Mouse (Mus musculus): ENCODE data around the gene Glb1l2. TPM values are rescaled to one million over a fixed set of nuclear protein-coding genes. Genes with fewer than 3 reads are reported as not detected.

Glb1l2 gene
- polyA plus RNA-seq, 1 experiment from 2014 or later = 1.3 TPM

DNA sequence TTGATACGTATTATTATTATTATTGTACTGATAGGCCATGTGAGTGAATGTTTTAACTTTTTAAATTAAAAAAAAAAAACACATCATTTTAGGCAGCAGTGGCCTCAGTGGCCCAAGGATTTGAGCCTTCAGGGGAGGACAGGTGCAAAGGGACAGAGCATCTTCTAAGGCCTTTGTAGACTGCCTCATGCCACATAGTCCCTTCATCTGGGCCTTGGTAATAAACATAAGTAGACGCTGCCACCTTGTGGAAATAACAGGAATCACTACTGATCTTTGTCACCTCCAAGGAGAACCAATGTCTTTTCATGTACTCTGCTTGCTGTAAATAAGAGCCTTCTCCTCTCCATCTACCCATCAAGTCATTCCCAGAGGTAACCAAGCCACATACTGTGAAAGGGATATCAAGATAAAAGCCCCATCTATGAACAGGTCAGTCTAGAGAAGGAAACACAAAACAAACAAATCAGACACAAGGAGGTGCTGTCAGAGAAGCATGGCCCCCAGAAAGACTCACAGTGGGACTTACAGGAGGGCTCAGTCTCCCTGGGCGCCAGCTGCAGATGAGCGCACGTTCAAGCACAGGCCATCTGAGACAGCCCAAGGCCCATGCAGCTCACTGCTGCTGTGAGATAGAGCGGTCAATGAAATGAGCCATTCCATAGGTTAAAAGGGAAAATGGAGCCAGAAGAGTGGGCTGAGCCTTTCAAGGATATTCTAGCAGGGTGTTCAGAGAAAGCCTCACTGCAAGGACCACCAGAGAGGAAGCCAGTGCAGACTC, 30.0 kb downstream of the Glb1l2 start:
- no peak overlapping the region for H3K4me2 ChIP-seq
- no peaks in the 10 kb centered on the region for H3K4me1 ChIP-seq
- 58% methylated on average over 6 of the region's 6 CpGs for WGBS
- no peaks in the 10 kb centered on the region for H3K9me3 ChIP-seq
- H3K27me3 ChIP-seq (replicated peaks) = no peaks in the 10 kb centered on the region
- no peak overlapping the region for H3K9ac ChIP-seq
- no peak overlapping the region for H3K27ac ChIP-seq (replicated peaks)
- H3K4me3 ChIP-seq = no peak overlapping the region
- H3K36me3 ChIP-seq = no peaks in the 10 kb centered on the region
- ATAC-seq (ENCODE audit: extremely low read depth, insufficient number of reproducible peaks, low FRiP score, low TSS enrichment) = no peak

DNA sequence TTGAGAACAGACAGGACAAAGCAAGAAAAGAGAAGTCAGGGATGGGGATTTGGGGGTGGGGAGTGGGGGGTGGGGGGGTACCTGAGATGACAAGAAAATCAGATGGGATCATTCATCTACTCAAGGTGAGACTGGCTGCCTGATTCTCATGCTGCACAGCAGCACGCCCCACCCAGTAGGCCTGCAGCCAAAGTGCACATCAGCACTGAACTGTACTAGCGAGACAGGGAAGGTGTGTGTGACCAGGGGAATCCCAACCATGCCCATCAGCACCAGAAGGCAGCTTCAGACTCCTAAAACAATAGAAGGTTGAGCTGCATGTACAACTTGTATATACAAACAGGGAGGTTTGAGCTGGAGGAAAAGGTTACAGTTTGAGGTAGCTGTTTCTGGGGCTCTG, 30.6 kb downstream of the Glb1l2 start:
- H3K4me2 ChIP-seq = no peak overlapping the region
- WGBS = 76% methylated on average over 2 of the region's 2 CpGs

DNA sequence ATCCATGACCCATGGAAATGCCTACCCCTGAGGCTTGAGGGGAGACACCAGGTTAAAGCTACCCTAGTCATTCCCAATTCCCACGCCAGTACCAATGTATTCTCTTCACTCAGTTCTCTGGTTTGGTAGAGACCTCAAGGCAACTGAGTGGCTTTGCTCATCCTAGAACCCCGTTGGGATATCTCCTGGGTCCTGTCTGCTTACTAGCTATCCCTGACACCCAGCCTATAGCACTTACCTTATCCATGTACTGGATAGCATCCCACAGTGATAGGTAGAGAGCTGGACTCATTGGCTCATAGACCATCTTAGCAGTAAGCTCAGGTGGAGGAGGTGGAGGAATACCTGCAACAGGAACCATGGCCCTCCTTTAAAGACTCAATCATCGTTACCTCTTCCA, 38.1 kb downstream of the Glb1l2 start:
- ATAC-seq (ENCODE audit: extremely low read depth, insufficient number of reproducible peaks, low FRiP score, low TSS enrichment) = no peak

More for the DNA sequence above, 30.6 kb downstream of the Glb1l2 start:
- Histone ChIP-seq H3K4me3 (no peak overlapping the region), H3K36me3 (no peaks in the 10 kb centered on the region), H3K27ac (replicated peaks) (no peak overlapping the region), H3K9ac (no peak overlapping the region), H3K9me3 (no peaks in the 10 kb centered on the region), H3K27me3 (replicated peaks) (no peaks in the 10 kb centered on the region), H3K4me1 (no peaks in the 10 kb centered on the region)
- ATAC-seq (ENCODE audit: extremely low read depth, insufficient number of reproducible peaks, low FRiP score, low TSS enrichment) = no peak

DNA sequence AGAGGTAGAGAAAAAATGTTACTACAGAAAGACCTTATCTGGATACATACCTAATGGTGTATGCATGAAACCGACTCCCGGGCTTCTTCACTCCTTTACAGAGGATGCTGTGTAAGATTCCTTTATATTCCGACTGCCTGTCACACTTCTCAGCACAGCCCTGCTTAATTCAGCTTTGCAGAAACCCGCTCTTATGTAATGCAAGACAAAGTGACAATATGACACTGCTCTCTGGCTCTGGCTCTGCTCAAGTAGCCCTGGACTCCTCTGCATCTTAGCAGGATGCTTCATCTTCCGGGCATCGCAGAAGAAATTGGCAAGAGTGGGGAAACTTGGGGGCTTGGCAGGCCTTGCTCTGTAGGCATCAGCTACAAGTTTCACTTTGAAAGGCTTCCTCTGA, 43.8 kb downstream of the Glb1l2 start:
- Histone ChIP-seq H3K9me3 (no peaks in the 10 kb centered on the region), H3K36me3 (no peaks in the 10 kb centered on the region), H3K4me3 (no peak overlapping the region), H3K27me3 (replicated peaks) (no peaks in the 10 kb centered on the region; the same call in 1 of the 2 replicates), H3K9ac (no peak overlapping the region), H3K4me2 (no peak overlapping the region), H3K27ac (replicated peaks) (no peak overlapping the region), H3K4me1 (no peaks in the 10 kb centered on the region)
- WGBS = 78% methylated on average over 6 of the region's 6 CpGs
- no peak for ATAC-seq (ENCODE audit: extremely low read depth, insufficient number of reproducible peaks, low FRiP score, low TSS enrichment)

More for the DNA sequence above, 38.1 kb downstream of the Glb1l2 start:
- WGBS = 60% methylated on average over 3 of the region's 3 CpGs
- no peaks in the 10 kb centered on the region for H3K27me3 ChIP-seq (replicated peaks)
- H3K27ac ChIP-seq (replicated peaks) = no peak overlapping the region
- no peaks in the 10 kb centered on the region for H3K4me1 ChIP-seq
- H3K9ac ChIP-seq = no peak overlapping the region
- H3K4me2 ChIP-seq = no peak overlapping the region
- no peaks in the 10 kb centered on the region for H3K36me3 ChIP-seq
- no peak overlapping the region for H3K4me3 ChIP-seq
- no peaks in the 10 kb centered on the region for H3K9me3 ChIP-seq

DNA sequence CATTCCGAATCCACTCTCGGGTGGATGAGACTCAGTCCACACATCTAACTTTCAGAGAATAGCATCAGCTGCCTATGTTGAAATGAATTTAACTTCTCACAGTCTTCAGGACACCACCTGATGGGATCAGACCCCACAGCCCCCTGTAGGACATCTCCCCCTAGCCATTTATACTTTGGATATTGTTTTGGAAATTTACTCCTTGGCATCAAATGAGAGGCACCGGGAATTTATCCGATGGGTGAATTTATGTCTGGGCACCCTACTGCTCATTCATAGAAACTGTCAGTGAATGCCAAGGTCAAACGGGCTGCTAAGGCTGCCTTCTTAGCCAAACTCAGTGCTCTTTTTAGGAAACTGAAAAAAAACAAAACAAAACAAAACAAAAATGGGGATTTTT, 45.7 kb downstream of the Glb1l2 start:
- Histone ChIP-seq H3K4me2 (no peak overlapping the region), H3K27me3 (replicated peaks) (no peaks in the 10 kb centered on the region; the same call in 1 of the 2 replicates), H3K9me3 (no peaks in the 10 kb centered on the region), H3K9ac (no peak overlapping the region), H3K4me1 (no peaks in the 10 kb centered on the region), H3K36me3 (no peaks in the 10 kb centered on the region), H3K4me3 (no peak overlapping the region), H3K27ac (replicated peaks) (no peak overlapping the region)
- no peak for ATAC-seq (ENCODE audit: extremely low read depth, insufficient number of reproducible peaks, low FRiP score, low TSS enrichment)
- 68% methylated on average over 5 of the region's 5 CpGs for WGBS

DNA sequence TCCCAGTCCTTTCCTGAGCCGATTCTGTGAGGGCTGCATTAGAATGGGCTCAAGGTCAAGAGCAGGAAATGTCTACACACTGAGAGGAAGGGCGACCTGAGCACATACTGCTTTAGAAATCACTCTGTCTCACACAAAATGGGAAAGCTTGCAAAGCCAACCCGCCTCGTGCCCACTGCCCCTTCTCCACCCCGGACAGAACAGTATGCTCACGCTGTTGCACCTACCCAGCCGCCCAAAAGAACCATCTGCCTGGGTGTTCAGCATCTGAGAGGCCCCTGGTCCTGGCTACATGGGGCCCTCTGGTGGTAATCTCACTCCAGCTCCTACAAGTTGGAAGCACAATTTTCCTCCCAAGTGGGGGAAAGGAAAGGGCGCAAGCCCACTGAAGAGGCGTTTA, 46.2 kb downstream of the Glb1l2 start:
- Histone ChIP-seq H3K4me3 (no peak overlapping the region), H3K27me3 (replicated peaks) (no peaks in the 10 kb centered on the region; the same call in 1 of the 2 replicates), H3K9me3 (no peaks in the 10 kb centered on the region), H3K27ac (replicated peaks) (no peak overlapping the region), H3K4me2 (no peak overlapping the region), H3K36me3 (no peaks in the 10 kb centered on the region), H3K4me1 (no peaks in the 10 kb centered on the region), H3K9ac (no peak overlapping the region)
- WGBS = 30% methylated on average over 9 of the region's 9 CpGs
- no peak for ATAC-seq (ENCODE audit: extremely low read depth, insufficient number of reproducible peaks, low FRiP score, low TSS enrichment)

DNA sequence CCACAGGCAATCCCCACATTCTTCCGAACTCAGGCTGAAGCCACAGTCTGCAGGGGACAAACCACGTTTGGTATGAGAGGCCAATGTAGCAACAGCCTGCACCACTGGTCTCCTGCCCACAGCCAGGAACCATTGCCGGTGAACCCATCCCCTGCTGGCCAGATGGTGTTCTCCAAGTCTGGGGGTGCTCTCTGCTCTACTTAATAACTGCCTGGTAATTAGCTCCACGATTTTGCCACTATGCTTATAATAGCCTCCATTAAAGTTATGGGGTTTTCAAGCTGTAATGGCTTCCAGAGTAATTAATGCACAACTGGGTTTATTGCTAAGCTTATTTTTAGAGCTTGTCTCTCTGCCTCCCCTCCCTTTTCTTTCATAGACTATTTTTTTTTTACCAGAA, 57.4 kb downstream of the Glb1l2 start:
- no peak overlapping the region for H3K4me3 ChIP-seq
- no peak overlapping the region for H3K4me2 ChIP-seq
- no peaks in the 10 kb centered on the region for H3K4me1 ChIP-seq
- H3K9ac ChIP-seq = no peak overlapping the region
- H3K36me3 ChIP-seq = no peaks in the 10 kb centered on the region
- no peak for ATAC-seq (ENCODE audit: extremely low read depth, insufficient number of reproducible peaks, low FRiP score, low TSS enrichment)
- H3K9me3 ChIP-seq = no peaks in the 10 kb centered on the region
- H3K27ac ChIP-seq (replicated peaks) = no peak overlapping the region
- no peaks in the 10 kb centered on the region for H3K27me3 ChIP-seq (replicated peaks)
- WGBS = 75% methylated on average over 4 of the region's 4 CpGs

DNA sequence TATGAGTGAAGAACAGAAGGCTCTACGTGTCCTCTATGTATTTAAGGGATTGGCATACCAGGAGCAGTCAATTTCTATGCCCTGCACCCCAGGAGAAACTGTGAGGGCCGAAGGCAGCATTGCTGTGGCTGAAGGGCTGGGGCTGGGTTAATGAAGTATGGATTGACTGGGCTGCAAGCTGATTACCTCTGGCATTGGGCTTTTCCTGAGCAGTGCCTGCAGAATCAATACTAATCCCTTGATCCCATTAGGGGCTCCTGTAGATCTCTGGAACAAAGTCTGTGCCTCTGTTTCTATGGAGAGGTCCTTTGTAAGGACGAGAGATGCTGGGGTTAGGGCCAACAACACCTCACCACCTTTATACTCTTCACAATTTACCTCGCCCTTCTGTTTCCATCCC, 59.1 kb downstream of the Glb1l2 start:
- H3K4me3 ChIP-seq = no peak overlapping the region
- H3K27ac ChIP-seq (replicated peaks) = no peak overlapping the region
- H3K4me2 ChIP-seq = no peak overlapping the region
- H3K36me3 ChIP-seq = no peaks in the 10 kb centered on the region
- no peaks in the 10 kb centered on the region for H3K4me1 ChIP-seq
- no peak overlapping the region for H3K9ac ChIP-seq
- no peaks in the 10 kb centered on the region for H3K9me3 ChIP-seq
- H3K27me3 ChIP-seq (replicated peaks) = no peaks in the 10 kb centered on the region
- 46% methylated on average over 4 of the region's 4 CpGs for WGBS
- no peak for ATAC-seq (ENCODE audit: extremely low read depth, insufficient number of reproducible peaks, low FRiP score, low TSS enrichment)

DNA sequence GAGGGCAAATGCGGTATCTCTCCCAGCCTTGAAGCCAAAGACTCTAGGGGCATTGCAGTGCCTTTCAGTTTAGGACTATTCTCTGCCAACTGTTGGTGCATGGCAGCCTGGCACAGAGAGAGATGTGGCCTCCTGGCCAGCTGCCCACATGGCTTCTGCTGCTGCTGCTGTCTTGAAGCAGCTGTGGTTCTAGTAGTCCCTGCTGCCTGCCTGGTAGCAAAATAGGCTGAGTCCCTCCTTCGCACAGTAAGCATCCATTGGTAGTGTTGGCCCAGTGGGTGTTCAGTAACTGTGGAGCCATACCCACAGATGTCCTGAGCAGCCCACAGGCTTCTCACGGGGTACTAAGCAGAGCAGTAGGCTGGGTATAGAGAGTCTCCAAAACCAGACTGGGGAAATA, 63.5 kb downstream of the Glb1l2 start:
- Histone ChIP-seq H3K4me1 (no peaks in the 10 kb centered on the region), H3K27ac (replicated peaks) (no peak overlapping the region), H3K36me3 (no peaks in the 10 kb centered on the region), H3K4me3 (no peak overlapping the region), H3K9me3 (no peaks in the 10 kb centered on the region), H3K4me2 (no peak overlapping the region), H3K27me3 (replicated peaks) (peaks cover 7% of the 10 kb centered on the region; the same call in 1 of the 2 replicates), H3K9ac (no peak overlapping the region)
- ATAC-seq (ENCODE audit: extremely low read depth, insufficient number of reproducible peaks, low FRiP score, low TSS enrichment) = no peak
- WGBS = 72% methylated on average over 3 of the region's 3 CpGs

DNA sequence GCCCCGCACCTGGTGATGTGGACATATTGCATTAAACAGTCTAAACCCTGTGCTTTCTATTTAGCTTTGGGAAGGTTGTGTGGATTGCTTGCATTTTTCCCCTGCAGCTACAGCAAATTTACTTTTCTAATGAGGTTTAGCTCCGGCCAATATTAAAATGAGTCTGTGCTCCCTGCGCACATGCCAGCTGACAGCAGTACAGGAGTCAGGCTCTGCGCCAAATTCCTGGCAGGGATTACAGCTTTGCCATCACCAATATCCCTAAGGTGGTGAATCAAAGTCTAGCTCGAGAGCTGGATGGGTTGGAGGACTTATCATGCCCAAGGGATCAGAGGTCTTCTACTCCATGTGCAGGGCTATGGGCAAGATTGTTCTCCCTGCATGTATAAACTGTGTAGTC, 69.2 kb downstream of the Glb1l2 start:
- ATAC-seq (ENCODE audit: extremely low read depth, insufficient number of reproducible peaks, low FRiP score, low TSS enrichment) = no peak
- Histone ChIP-seq H3K4me3 (no peak overlapping the region), H3K36me3 (no peaks in the 10 kb centered on the region), H3K27me3 (replicated peaks) (peaks cover 57% of the 10 kb centered on the region), H3K4me1 (peaks cover 9% of the 10 kb centered on the region), H3K9ac (no peak overlapping the region), H3K4me2 (no peak overlapping the region), H3K27ac (replicated peaks) (no peak overlapping the region), H3K9me3 (no peaks in the 10 kb centered on the region)
- 73% methylated on average over 5 of the region's 5 CpGs for WGBS

DNA sequence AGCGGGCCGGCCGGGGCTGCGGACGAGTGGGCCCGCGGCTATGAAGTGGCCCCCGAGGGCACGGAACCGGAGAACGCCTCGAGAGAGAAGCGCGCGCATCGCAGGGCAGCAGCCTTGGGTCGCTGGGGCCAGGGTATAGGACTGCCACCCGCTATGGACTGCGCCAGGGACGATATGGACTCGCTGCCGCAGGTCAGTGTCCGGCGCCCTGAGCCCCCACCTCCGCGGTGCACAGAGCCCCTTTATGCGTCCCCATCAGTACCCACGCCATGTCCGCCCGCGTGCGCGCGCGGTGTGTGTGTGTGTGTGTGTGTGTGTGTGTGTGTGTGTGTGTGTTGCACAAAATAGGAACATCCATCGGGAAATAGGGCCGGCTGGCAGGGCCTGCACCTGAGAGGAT, 72.3 kb downstream of the Glb1l2 start:
- H3K9ac ChIP-seq = peak overlapping the region; percentile 73
- no peak for ATAC-seq (ENCODE audit: extremely low read depth, insufficient number of reproducible peaks, low FRiP score, low TSS enrichment)

DNA sequence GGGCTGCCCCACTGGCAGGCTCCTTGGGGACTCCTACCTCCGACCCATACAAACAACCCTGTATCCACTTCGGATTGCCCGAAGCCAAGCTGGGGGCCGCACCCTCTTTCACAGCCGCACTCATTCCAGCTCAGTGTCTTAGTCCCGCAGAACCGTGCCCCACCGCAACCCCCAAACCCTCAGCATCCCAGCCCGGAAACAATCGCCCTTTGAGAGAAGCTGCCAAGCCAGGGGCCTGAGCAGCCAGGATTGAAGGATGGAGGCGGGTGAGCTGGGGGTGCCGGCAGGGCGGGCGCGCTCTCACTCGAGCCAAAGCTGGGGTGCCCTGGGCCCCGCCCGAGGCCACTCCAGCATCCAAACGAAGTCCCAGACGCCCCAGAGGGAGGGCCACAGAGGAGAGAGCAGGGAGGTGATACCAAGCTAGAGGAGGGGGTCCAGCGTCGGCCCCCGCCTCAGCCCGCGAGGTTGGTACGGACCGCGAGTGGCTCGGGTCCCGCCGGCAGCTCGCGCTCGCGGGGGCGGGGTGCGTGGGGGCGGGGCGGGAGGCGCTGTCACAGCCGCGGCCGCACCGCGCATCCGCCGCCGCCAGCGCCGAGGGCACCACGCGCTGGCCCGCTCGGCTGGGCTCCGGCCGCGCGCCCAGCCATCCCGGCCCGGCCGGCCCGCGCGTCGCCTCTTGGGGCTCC, 72.9 kb downstream of the Glb1l2 start, which contains the start of gene B3gat1:
TSS of gene B3gat1 (plus strand) at position 523 of the 686 bp plus-strand sequence.
- Histone ChIP-seq H3K9ac (peak within 1 kb of the TSS; percentile 73), H3K4me3 (peak within 1 kb of the TSS; percentile 56), H3K27ac (replicated peaks) (no peak within 1 kb of the TSS), H3K27me3 (replicated peaks) (peaks cover 68% of the 10 kb centered on the region), H3K36me3 (no peaks in the 10 kb centered on the region), H3K4me1 (peaks cover 9% of the 10 kb centered on the region), H3K9me3 (no peaks in the 10 kb centered on the region), H3K4me2 (peak within 1 kb of the TSS; percentile 88)
- ATAC-seq (ENCODE audit: extremely low read depth, insufficient number of reproducible peaks, low FRiP score, low TSS enrichment) = no peak
- WGBS = 3% methylated on average over 44 of the region's 65 CpGs

More for the DNA sequence above, 72.3 kb downstream of the Glb1l2 start:
- H3K4me2 ChIP-seq = peak overlapping the region; percentile 88
- WGBS = under 1% methylated on average over 30 of the region's 37 CpGs
- no peaks in the 10 kb centered on the region for H3K36me3 ChIP-seq
- peaks cover 9% of the 10 kb centered on the region for H3K4me1 ChIP-seq
- no peaks in the 10 kb centered on the region for H3K9me3 ChIP-seq
- H3K27ac ChIP-seq (replicated peaks) = no peak overlapping the region
- peak overlapping the region; percentile 56 for H3K4me3 ChIP-seq
- H3K27me3 ChIP-seq (replicated peaks) = peaks cover 74% of the 10 kb centered on the region
